Comparison of ENCODE assay signal across 10 mouse cellular contexts in genomic region chr8:86728224-86728950, GRCm38 (mm10). TPM values are rescaled to one million over a fixed set of nuclear protein-coding genes. Genes with fewer than 3 reads are reported as not detected.
DNase-seq lines count a peak whose midpoint lies in the region; ATAC-seq and TF ChIP-seq lines count a peak whose summit lies in the region.
"Had no signal": no experiment of that assay in that cellular context is flagged by ENCODE, and none has a peak within 500 bp of the region (broad histone marks: within the 10 kb centered on the region; RNA-seq: fewer than 3 reads in every experiment).

No protein-coding gene starts in this region.

- H3K9me3 ChIP-seq in lung, embryonic 14.5 days (ENCODE audit: low read depth, low read length): no peaks in the 10 kb centered on the region
- no peaks in the 10 kb centered on the region for H3K9me3 ChIP-seq in kidney, embryonic 16.5 days (ENCODE audit: low read length)
- H3K9me3 ChIP-seq in stomach, embryonic 16.5 days (replicated peaks; ENCODE audit: control insufficient read depth, low read length): no peaks in the 10 kb centered on the region
- no peaks in the 10 kb centered on the region for H3K9me3 ChIP-seq in forebrain, embryonic 14.5 days (replicated peaks; ENCODE audit: control insufficient read depth, low read length)

- 57% methylated on average over 19 of the region's 19 CpGs for whole genome bisulfite sequencing in lung, embryonic 14.5 days
- 71% methylated on average over 19 of the region's 19 CpGs for WGBS in kidney, embryonic 16.5 days
- 57% methylated on average over 19 of the region's 19 CpGs for WGBS in stomach, embryonic 16.5 days
- WGBS in forebrain, embryonic 14.5 days: 71% methylated on average over 19 of the region's 19 CpGs

- H3K36me3 ChIP-seq in lung, embryonic 14.5 days (ENCODE audit: insufficient read depth): peaks cover 11% of the 10 kb centered on the region; the same call in 1 of the 2 replicates
- no peaks in the 10 kb centered on the region; the same call in 1 of the 2 replicates for H3K36me3 ChIP-seq in kidney, embryonic 16.5 days (ENCODE audit: insufficient read depth, low read length)
- no peaks in the 10 kb centered on the region for H3K36me3 ChIP-seq in stomach, embryonic 16.5 days (ENCODE audit: control insufficient read depth, insufficient read depth, low read length)
- H3K36me3 ChIP-seq in forebrain, embryonic 14.5 days (ENCODE audit: control insufficient read depth, insufficient read depth, low read length): peaks cover 10% of the 10 kb centered on the region; the same call in 1 of the 2 replicates

- DNase-seq in gastrocnemius, adult 2 months: peak; percentile 51
- DNase-seq in gastrocnemius, postnatal 25 days: no peak
- peak; percentile 44 for DNase-seq in lung, embryonic 14.5 days
- DNase-seq in lung, postnatal 25 days (ENCODE audit: low spot score): no peak
- DNase-seq in frontal cortex, postnatal 10 days (ENCODE audit: low spot score in 2 of 2): no peak
- DNase-seq in forebrain, embryonic 14.5 days (ENCODE audit: low spot score): no peak
- DNase-seq: cerebellum, adult 11-12 months; layer of hippocampus, postnatal 36 days had no signal

- no peak for TF ChIP-seq CTCF in gastrocnemius, adult 2 months (IDR thresholded peaks at IDR 0.05)
- no peak for TF ChIP-seq CTCF in lung, embryonic 14.5 days (IDR thresholded peaks at IDR 0.05; ENCODE audit: low read depth)

- no peak overlapping the region for H3K9ac ChIP-seq in lung, embryonic 14.5 days
- no peak overlapping the region for H3K9ac ChIP-seq in kidney, embryonic 16.5 days (replicated peaks; ENCODE audit: low read length)
- no peak overlapping the region for H3K9ac ChIP-seq in stomach, embryonic 16.5 days (ENCODE audit: low read length)
- no peak overlapping the region for H3K9ac ChIP-seq in forebrain, embryonic 14.5 days (ENCODE audit: low read length)

- ATAC-seq in lung, embryonic 14.5 days (ENCODE audit: insufficient read depth): peak; percentile 49; the same call in 1 of the 2 replicates
- peak; percentile 31; the same call in 1 of the 2 replicates for ATAC-seq in kidney, embryonic 16.5 days (ENCODE audit: low FRiP score, low TSS enrichment)
- 0 out of 2 replicates have a peak, but pooled peaks have one; percentile 47 for ATAC-seq in stomach, embryonic 16.5 days (ENCODE audit: insufficient read depth, low FRiP score)
- no peak for ATAC-seq in forebrain, embryonic 14.5 days

- peak overlapping the region; percentile 74 for H3K27ac ChIP-seq in gastrocnemius, adult 2 months
- H3K27ac ChIP-seq in lung, embryonic 14.5 days (ENCODE audit: low read depth): peak overlapping the region; percentile 6; the same call in 1 of the 2 replicates
- H3K27ac ChIP-seq in kidney, embryonic 16.5 days (ENCODE audit: low read length): peak overlapping the region; percentile 47; the same call in 1 of the 2 replicates
- H3K27ac ChIP-seq in stomach, embryonic 16.5 days (ENCODE audit: low read length): no peak overlapping the region
- no peak overlapping the region for H3K27ac ChIP-seq in forebrain, embryonic 14.5 days (ENCODE audit: low read depth, low read length)

- intact Hi-C loops in gastrocnemius, adult 2 months (cut with DNase I): no loop called here

- peak overlapping the region; percentile 40 for H3K4me3 ChIP-seq in gastrocnemius, adult 2 months
- H3K4me3 ChIP-seq in lung, embryonic 14.5 days (ENCODE audit: low read depth, low read length): no peak overlapping the region
- no peak overlapping the region for H3K4me3 ChIP-seq in kidney, embryonic 16.5 days (ENCODE audit: low read length)
- no peak overlapping the region for H3K4me3 ChIP-seq in stomach, embryonic 16.5 days (replicated peaks; ENCODE audit: low read length)
- no peak overlapping the region for H3K4me3 ChIP-seq in forebrain, embryonic 14.5 days (ENCODE audit: low read depth, low read length)

- H3K4me2 ChIP-seq in lung, embryonic 14.5 days: no peak overlapping the region
- H3K4me2 ChIP-seq in kidney, embryonic 16.5 days (replicated peaks; ENCODE audit: low read depth, low read length): no peak overlapping the region
- H3K4me2 ChIP-seq in stomach, embryonic 16.5 days (ENCODE audit: low read depth, low read length): no peak overlapping the region
- H3K4me2 ChIP-seq in forebrain, embryonic 14.5 days (ENCODE audit: low read length): no peak overlapping the region

- H3K4me1 ChIP-seq in lung, embryonic 14.5 days (ENCODE audit: insufficient read depth): 0 out of 2 replicates have a peak, but pooled peaks cover 2% of the 10 kb centered on the region
- peaks cover 15% of the 10 kb centered on the region for H3K4me1 ChIP-seq in kidney, embryonic 16.5 days (ENCODE audit: insufficient read depth, low read length)
- H3K4me1 ChIP-seq in stomach, embryonic 16.5 days (ENCODE audit: control insufficient read depth, insufficient read depth, low read length): peaks cover 29% of the 10 kb centered on the region
- peaks cover 4% of the 10 kb centered on the region; the same call in 1 of the 2 replicates for H3K4me1 ChIP-seq in forebrain, embryonic 14.5 days (ENCODE audit: control insufficient read depth, insufficient read depth, low read length)

- H3K27me3 ChIP-seq in lung, embryonic 14.5 days (ENCODE audit: insufficient read depth, low read length): no peaks in the 10 kb centered on the region
- no peaks in the 10 kb centered on the region for H3K27me3 ChIP-seq in kidney, embryonic 16.5 days (ENCODE audit: insufficient read depth, low read length)
- H3K27me3 ChIP-seq in stomach, embryonic 16.5 days (ENCODE audit: control insufficient read depth, insufficient read depth, low read length): no peaks in the 10 kb centered on the region
- no peaks in the 10 kb centered on the region for H3K27me3 ChIP-seq in forebrain, embryonic 14.5 days (replicated peaks; ENCODE audit: control insufficient read depth, insufficient read depth, low read length)

RNA-seq across cellular contexts. Expression of gene Gm10638, which starts 17.1 kb away (rescaled TPM):
- total RNA-seq in gastrocnemius, adult 2 months (2021): 1 to 10 TPM; 4.9 to 5.3 TPM
- 1 to 10 TPM; 2.8 to 4.1 TPM for total RNA-seq in gastrocnemius, postnatal 25 days (2021)
- polyA plus RNA-seq in lung, embryonic 14.5 days (2014; fragmentation: Nextera tagmentation; extraction: Ambion mirVana): 4.1 and 6.2 TPM in 2 replicates
- 2.6 and 3.5 TPM in 2 replicates for polyA plus RNA-seq in kidney, embryonic 16.5 days (2015; fragmentation: Nextera tagmentation; extraction: Ambion mirVana)
- 1.8 and 2.2 TPM in 2 replicates for polyA plus RNA-seq in stomach, embryonic 16.5 days (2015; fragmentation: Nextera tagmentation; extraction: Ambion mirVana)
- polyA plus RNA-seq in forebrain, embryonic 14.5 days (2014; fragmentation: Nextera tagmentation; extraction: Ambion mirVana): 5.8 and 6.0 TPM in 2 replicates

RNA-seq across cellular contexts. Expression of gene Siah1a, which starts 17.3 kb away (rescaled TPM):
- 10 to 100 TPM in 1 of 2 experiments, 1 to 10 TPM in 1; 9.6 to 14.9 TPM for total RNA-seq in gastrocnemius, adult 2 months (2021)
- total RNA-seq in gastrocnemius, postnatal 25 days (2021): 10 to 100 TPM in 1 of 2 experiments, 1 to 10 TPM in 1; 7.7 to 10.4 TPM
- polyA plus RNA-seq in lung, embryonic 14.5 days (2014; fragmentation: Nextera tagmentation; extraction: Ambion mirVana): 50.8 and 51.6 TPM in 2 replicates
- polyA plus RNA-seq in kidney, embryonic 16.5 days (2015; fragmentation: Nextera tagmentation; extraction: Ambion mirVana): 31.7 and 40.1 TPM in 2 replicates
- polyA plus RNA-seq in stomach, embryonic 16.5 days (2015; fragmentation: Nextera tagmentation; extraction: Ambion mirVana): 23.9 and 26.6 TPM in 2 replicates
- polyA plus RNA-seq in forebrain, embryonic 14.5 days (2014; fragmentation: Nextera tagmentation; extraction: Ambion mirVana): 104 and 111 TPM in 2 replicates

Comparison
In these comparisons a context has a peak if more than half of its experiments do, and no peak if none do; other contexts are left out.
1. DNase-seq: peak in gastrocnemius, adult 2 months (single experiment) and lung, embryonic 14.5 days (single experiment); none in gastrocnemius, postnatal 25 days (single experiment), lung, postnatal 25 days (single experiment), frontal cortex, postnatal 10 days (0 of 2) and forebrain, embryonic 14.5 days (single experiment).
2. H3K27ac ChIP-seq: peak in gastrocnemius, adult 2 months (single experiment), lung, embryonic 14.5 days (single experiment) and kidney, embryonic 16.5 days (single experiment); none in stomach, embryonic 16.5 days (single experiment) and forebrain, embryonic 14.5 days (single experiment).